Mouse (Mus musculus): Measurements from ENCODE around the gene Snx29.
"Not testable (repeated sequence)": the region's sequence is repeated elsewhere in the genome, so short reads cannot be mapped to it uniquely, and the experiment has no call there.

Gene Snx29

DNA sequence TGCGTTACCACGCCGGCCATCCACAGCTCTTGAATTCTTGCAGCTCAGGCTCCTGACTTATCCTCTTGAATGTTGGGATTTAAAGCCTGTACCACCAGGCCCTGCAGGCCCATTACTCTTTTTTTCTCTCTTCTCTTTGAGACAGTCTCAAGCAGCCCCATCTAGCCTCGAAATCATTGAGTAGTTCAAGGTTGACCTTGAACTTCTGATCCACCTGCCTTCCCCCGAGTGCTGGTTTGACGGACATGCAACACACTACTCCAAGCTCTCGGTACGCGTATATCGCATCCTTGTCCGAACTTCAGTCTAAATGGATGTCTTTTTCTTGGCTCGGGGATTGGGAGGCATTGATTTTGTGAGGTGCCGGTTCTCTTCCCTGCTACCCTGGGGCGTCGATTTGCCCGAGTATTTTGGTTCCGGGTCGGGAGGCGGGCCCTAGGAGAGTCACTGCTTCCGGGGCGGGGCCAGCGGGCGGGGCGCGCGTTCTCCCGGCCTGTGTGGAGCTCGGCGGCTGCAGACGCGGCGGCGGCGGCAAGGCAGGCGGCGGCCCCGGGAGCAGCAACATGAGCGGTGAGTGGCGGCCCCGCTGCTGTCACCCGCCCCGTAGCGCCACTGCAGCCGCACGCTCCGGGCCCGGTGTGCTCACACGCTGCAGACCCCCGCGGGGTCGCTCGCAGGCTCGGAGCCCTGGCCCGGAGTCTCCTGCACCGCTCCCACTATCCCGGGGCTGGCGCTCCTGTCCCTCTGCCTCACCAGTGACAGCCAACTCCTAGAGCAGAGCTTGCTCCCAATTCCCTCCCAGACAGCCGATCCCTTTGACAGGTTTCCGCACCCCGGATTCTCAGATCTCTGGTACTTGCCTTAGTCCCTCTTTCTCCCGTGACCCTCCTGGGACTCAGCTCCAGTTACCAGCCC, at the start of gene Snx29:
Gene Snx29 (plus strand): TSS at position 500 of the 915 bp plus-strand sequence.
- peak; percentile 53 for DNase-seq (ENCODE audit: low read depth)

DNA sequence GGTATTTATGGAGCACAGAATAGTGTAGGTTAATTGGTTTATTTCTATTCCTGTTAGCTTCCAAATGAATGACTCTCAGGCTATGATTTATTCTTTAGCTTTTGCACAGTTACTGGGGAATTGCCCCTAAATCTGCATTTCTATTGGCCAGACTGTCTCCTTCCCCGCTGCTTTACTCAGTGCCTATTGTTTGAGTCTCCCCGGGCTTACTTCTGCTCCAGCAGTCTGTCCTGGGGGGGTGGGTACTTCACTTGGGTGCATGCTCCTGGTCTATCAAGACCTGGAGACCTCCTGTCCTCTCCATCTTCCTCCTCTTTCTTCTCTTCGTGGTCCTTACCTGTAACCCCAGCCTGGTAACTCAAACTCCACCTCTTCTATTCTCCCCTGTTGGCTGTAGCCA, 45.8 kb upstream of the Snx29 start:
- no peak for DNase-seq (ENCODE audit: low read depth)

DNA sequence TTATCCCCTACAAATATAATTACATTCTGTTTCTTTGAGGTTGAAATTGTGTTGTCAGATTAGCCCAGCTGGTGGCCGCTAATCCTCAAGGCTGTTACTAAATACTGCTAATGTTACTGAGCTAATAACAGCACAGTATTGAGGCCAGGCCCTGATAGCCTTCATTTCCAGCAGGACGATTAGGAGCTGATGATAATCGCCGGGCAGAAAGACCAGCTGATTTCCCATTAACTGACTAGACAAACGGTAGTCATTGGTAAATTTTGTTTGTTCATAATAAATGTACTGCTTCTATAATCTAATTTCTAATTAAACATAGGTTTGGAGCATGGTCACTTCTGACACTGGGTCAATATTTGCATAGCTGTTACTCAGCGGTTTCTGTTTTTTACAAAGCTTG, 43.9 kb upstream of the Snx29 start:
- DNase-seq (ENCODE audit: low read depth), result no peak

DNA sequence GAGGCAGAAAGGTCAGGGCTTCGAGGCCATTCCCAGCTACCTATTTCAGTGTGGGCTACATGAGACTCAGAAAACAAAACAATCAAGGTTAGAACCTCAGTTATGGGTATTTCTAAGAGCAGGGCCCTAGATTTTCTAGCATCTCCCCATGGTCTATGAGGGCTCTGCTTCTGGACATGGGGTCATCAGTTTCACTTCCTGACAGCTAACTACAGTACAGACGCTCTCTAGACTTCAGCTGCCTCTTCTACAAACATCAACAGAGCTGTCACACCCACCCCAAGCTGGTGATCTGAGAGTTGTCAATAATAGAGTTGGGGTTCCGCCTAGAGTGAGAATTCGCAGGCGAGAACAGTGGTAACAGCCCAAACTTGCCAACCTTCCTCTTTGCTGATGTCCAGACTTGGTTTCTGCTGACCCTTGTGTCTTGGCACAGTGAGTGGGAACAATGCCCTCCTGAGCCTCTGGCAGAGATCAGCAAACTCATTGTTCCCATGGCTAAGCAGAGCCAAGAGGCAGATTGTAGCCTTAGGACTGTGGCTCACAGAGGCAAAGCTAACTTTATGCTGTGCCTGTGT, 40.0 kb upstream of the Snx29 start:
- DNase-seq (ENCODE audit: low read depth), result no peak

DNA sequence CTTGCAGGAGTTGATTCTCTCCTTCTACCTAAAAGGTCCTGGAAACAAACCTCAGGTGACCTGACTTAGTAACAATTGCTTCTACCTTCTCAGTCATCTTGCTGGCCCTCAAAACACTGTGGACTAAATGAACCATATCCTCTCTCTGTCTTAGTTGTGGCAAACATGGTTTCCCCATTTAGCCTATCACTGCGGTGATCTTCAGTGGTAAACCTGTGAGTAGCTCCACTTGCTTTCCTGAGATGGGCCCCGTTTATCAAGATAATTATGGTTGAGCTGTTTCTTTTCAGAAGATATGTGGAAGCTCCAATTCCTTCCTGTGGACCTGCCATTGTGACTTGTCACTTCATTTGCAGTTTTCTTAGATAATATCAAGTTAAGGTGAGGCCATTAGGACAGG, 37.8 kb upstream of the Snx29 start:
- DNase-seq (ENCODE audit: low read depth), result no peak

DNA sequence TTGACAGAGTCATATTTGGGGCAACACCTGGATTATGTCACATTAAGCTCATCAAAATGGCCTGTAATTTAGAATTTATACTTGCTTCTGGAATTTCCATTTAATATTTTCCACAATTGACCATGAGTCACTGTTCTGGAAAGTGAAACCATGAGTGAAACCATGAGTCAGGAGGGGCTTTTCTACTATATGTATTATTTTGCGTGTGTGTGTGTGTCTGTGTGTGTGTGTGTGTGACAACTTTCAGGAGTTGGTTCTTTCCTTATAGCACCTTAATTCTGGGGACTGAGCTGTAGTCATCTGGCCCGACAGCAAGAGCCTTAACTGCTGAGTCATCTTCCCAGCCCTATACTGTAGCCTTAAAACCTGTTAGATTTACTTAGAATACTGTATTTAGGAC, 36.8 kb upstream of the Snx29 start:
- no peak for DNase-seq (ENCODE audit: low read depth)

DNA sequence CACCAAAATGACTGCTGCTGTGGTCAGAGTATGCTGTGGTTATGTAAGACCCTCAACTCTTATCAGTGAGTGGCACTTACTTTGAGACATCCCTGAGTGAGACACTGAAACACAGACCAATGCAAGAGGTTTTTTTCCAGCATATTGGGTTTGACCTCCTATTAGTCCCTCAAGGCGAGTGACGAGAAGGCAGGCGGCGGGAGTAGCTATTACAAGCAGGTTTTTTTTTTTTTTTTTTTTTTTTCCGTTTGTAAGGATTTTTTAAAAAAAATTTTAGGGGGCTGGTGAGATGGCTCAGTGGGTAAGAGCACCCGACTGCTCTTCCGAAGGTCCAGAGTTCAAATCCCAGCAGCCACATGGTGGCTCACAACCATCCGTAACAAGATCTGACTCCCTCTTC, 33.8 kb upstream of the Snx29 start:
- not testable (repeated sequence) for DNase-seq (ENCODE audit: low read depth)

DNA sequence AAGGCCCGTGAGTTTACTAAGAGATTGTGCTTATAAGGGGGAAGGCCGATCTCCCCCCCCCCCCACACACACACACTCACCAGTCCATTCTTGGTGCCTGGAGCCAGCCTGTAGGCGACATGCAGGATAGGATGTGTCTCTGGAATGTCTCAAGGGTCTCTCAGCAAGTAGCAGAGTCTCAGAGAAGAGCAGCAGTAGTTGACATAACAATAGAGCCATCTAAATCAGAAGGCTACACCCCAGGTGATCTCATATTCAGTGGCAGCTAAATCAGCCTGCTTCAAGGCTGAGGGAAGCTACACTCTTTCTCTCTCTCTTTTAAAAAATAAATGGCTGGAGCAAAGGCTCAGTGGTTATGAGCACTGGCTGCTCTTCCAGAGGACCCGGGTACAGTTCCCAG, 27.1 kb upstream of the Snx29 start:
- not testable (repeated sequence) for DNase-seq (ENCODE audit: low read depth)

DNA sequence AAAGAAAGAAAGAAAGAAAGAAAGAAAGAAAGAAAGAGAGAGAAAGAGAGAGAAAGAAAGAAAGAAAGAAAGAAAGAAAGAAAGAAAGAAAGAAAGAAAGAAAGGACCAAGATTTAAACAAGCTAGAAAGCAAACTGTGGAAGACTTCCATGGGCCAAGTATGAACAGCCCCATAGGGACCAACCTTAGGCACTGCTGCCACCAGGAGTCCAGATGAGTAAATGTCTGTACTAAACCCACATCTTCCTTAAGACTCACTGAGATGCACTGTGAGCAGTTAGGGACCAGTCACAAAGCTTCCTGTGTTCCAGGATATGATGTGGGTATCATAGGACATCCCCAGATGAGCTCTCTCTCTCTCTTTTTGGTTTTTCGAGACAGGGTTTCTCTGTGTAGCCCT, 25.0 kb upstream of the Snx29 start:
- DNase-seq (ENCODE audit: low read depth), result peak; percentile 21

DNA sequence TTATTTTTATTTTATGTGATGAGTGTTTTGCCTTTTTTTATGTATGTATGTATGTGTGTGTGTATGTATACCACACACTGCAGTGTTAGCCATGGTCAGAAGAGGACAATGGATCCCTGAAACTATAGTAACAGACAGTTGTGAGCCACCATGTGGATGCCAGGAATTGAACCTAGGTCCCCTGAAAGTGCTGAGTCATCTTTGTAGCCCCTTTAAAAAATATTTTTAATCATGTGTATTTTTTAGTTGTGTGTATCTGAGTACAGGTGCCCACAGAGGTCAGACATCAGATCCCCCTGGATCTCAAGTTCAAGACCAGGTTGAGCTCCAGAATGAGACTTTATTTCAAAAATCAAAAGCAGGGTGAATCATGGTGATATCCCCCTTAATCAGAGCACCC, 19.0 kb upstream of the Snx29 start:
- no peak for DNase-seq (ENCODE audit: low read depth)

DNA sequence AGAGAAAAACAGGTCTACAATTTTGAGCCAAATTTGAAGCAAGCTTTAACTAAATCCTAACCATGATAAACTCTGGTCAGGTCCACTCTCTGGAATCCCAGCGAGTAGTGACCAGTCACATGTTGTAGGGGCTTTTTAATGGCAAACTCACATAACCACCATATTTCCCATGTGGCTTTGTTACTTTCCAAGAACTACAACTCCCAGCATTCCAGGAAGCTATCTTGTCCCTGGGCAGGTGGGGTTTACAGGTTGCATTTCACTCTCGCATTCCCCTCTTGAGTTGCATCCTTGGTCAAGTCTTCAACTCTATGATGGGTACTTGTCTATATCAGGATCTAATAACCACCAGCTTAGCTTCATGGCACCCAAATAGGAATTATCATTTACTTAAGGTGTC, 17.2 kb upstream of the Snx29 start:
- DNase-seq (ENCODE audit: low read depth), result no peak

DNA sequence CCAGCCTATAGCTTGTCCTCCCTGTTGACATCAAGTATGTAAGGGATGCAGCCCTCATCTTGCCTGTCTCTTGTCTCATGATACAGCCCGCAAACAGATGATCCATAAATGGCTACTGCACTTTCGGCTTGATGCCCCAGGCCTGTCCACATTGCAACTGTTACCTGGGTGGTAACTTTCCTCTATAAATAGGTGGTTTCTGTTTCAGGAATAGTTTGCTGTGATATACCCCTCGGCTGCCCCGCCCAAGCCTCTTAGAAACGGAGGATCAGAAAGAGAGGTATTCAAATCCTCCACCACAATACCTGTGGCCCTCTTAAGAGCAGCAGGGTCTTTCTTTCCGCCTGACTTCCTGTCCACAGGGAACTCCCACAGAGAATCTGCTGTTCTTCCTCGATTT, 9.2 kb upstream of the Snx29 start, which contains the start of gene Tnfrsf17:
Gene Tnfrsf17 (plus strand): TSS at position 301 of the 400 bp plus-strand sequence.
- DNase-seq (ENCODE audit: low read depth), result no peak

DNA sequence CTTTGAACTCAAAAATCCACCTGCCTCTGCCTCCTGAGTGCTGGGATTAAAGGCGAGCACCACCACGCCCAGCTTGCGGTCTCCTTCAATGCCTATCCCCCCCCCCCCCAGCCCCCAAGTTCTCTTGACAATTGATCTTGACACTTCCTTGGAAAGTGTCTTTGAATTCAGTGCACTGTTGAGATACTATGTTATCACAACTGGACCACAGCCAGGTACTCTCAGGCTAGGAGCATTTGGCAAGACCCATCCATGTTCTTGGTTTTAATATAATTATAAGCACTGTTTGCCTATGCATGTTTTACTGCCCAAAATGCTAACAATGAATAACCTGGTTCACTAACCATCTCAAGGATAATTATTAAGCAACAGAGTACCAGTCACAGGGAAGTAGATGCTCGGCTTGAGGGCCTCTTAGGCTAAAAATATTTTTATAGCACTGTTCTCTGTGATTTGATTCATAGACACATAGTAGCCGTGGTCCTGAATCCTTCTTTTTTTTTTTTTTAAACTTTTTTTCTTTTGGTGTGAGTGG, 6.9 kb upstream of the Snx29 start:
- no peak for DNase-seq (ENCODE audit: low read depth)

DNA sequence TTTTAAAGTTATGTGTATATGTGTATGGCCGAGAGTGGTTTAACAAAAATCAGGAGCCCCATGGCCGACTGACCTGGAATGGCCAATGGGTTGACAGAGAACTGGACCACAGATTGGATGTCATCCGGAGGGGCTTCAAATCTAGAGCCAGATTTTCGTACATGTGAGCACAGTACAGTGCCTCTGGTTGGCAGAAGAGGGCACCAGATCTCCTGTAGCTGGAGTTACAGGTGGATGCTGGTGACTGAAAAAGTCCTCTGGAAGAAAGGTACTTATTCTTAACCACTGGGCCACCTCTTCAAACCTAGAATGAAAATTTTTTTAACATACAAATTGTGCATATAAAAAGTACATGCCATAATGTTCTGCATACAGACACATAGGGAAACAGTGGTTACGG, 6.0 kb upstream of the Snx29 start:
- no peak for DNase-seq (ENCODE audit: low read depth)

DNA sequence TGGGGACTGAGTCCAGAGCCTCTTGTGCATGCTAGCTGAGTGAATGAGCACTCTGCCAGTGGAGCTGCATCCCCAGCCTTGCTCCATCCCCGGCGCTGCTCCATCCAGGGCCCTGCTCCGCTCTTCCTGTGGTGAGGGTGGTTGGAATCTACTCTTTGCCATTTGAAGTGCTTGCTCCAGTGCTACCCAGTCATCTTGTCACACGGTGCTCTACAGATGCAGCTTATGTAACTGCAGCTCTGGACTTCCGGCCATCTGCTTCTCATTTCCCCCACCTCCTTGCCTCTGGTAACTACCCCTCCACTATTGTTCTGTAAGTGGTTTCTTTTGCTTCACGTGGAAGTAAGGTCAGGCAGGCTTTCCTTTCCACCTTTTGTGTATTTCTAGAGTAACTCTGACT, 5.4 kb upstream of the Snx29 start:
- DNase-seq (ENCODE audit: low read depth), result no peak

DNA sequence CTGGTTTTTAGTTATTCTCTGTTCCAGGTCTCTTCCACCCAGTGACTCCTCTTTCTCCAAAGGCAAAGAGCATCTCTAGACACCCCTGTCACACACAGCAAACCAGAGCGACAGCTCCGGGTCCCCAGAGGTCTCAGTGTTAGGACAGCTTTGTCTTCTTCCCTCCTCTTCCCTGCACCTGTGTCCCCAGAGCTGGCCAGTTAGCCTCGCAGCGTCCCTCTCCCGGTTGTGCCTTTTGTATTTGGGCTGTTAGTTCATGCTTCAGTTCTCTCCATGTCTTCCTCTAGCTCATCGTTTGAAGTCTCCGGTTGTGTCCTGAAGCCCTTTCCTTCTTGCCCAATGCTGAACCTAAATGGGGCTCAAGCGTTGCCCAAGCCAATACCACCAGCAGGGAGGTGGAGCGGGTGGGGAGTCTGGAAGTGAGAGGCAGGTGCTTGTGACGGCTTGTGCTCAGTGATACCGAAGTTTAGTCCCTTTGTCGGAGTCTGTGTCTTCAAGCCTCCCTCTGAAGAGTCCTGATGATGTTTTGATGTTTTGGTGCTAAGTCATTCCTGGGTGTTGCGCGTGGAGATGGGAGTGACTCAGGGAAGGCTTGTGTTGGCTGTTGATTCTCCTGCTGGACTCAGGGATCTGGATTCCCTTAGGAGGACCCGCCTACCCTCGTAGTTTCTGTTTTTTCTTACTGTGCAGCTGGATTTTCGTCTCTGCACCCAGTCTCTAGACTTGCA, 780 bp downstream of the Snx29 start:
- peak; percentile 27 for DNase-seq (ENCODE audit: low read depth)

DNA sequence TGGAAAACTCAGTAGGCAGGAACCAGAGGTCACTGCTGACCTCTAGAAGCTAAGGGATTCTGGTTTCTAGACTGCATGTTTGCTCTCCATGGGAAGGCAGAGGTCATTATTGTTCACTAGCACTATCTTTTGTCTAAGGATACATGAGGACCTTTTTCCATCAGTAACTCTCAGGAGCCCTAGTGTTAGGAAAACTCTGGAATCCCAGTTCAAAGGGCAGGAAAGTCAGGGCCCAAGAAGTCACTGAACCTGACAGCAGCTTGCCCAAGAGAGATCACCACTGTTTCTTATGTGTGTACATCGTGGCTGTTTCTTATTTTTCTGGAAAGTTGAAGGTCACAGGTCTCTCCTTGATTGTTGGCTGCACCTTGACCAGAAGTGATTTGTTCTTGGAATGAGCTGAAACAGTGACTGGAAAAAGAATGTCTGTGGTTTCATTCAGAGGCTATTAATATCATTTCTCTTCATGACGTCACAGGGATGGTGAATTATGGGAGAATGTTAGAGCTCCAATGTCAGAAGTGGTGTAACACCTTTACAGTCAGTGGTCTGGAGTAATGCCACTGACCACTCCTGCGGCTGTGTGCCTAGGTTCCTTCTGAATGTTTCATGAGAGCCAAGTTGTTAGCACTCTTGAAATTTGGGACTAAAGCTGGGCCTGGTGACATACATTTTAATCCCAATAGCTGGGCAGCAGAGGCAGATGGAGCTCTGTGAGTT, 7.5 kb downstream of the Snx29 start:
- DNase-seq (ENCODE audit: low read depth), result peak; percentile 72

DNA sequence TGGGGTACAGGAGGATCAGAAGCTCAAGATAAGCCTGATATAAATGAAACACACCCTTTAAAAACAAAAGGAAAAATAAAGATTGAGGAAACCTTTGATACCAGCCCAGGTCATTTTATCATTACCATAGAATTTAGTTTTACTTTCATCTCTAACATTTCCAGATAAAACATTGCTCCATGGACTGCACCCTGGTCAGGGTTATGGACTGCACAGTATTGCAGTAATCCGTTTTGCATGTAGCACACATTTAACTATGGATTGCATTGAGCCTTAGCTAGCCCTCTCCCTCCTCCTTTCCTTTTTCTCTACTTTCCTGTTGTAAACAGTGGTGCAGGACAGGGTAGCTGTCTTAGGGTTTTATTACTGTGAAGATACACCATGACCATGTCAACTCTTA, 8.3 kb downstream of the Snx29 start:
- DNase-seq (ENCODE audit: low read depth), result no peak

DNA sequence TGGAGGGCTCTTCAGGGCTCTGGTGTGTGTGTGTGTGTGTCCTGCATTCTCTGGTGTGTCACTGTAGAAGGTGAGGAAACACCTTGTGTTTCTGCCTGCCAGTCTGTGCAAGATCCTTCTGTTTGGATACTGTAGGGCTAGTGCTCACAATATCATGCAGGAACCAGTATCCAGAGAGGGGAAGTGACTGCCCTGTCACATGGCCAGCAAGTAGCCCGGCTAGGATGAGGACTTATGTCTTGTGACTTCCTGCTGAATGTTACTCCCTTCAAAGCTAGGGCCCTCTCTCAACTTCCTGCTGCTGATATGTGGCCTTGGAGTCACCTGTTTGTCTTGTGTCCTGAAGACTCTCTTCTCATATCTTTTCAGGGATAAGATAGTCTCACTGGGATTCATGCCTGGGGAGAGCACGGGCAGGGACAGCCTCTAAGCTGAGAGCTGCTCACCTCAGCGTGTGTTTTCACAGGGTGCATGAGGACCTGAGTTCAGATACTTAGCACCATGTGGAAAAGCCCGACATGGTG, 20.6 kb downstream of the Snx29 start:
- DNase-seq (ENCODE audit: low read depth), result no peak

DNA sequence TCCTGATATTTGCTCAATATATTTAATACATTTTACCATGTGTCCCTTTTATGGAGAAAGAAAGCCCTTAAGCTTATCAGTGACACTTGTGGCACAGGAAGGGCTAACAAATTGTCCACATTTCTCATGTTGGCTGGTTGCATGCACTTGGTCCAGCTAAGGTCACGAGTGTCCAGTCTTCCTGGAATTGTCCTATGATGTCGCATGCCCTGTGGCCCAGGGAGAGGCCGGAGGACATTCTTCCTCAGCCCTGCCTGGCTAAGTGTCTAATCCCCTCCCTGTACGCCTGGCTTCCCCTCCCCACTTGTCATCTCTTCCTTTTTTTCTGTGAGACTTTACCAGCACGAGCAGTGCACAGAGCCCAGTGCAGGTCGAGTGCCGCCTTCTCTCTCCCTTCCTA, 29.2 kb downstream of the Snx29 start:
- no peak for DNase-seq (ENCODE audit: low read depth)

DNA sequence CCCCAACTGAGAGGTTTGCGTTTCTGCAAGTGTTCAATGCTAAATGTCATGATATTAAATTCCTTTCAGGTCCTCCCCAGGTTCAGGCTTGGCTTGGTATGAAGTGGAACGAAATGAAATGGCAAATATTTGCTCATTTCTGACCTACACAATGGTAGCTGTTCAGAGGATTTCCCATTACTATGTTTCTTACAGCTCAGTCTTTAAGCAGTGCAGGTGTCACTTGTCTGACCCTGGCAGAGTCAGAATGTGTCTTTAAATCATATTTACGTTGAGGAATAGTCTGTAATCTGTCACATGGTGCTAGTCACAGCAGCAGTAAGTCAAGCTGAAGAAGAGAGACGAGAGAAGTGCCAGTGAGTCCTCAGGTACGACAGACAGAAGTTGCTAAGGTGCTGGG, 36.5 kb downstream of the Snx29 start:
- no peak for DNase-seq (ENCODE audit: low read depth)

DNA sequence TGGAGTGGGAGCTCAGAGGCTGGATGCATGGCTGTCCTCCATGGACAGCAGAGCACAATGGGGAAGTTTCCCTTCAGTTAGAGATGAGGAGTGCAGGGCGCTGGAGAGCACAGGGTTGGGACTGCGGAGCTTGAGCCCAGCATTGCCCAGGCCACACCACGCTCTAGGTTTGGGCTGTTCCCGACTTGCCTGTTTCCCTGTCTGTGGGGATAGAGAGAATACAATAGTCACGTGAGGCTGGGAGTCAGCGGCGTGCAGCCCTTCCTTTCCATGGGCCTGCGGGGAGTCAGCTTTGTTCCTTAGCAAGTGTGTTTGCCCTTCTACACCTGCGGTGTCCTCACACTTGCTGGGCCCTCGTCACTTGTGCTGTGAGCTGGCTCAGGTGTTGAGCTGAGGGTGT, 37.2 kb downstream of the Snx29 start:
- DNase-seq (ENCODE audit: low read depth), result no peak

Measured in fibroblast of lung, adult 2 months (primary cell).